22 mouse cellular contexts compared by ENCODE assay signal in genomic region chr1:29013791-29014190, GRCm38 (mm10).
DNase-seq lines count a peak whose midpoint lies in the region; ATAC-seq lines count a peak whose summit lies in the region.
"Had no signal": no experiment of that assay in that cellular context is flagged by ENCODE, and none has a peak within 500 bp of the region (broad histone marks: within the 10 kb centered on the region; RNA-seq: fewer than 3 reads in every experiment).

No protein-coding gene starts in this region.

- DNase-seq in embryo, embryonic 9.5 days (ENCODE audit: extremely low spot score), result peak; percentile 1
- DNase-seq in embryo, embryonic 11 days, result no peak
- DNase-seq in Muller cell, postnatal 12 days (ENCODE audit: inconsistent ontology term), result peak; percentile 40
- DNase-seq in retina, postnatal 1 day, result peak; percentile 68
- DNase-seq: adrenal gland, adult 2 months; adrenal gland, postnatal 10 days; adrenal gland, postnatal 36 days; B cell, adult 2 months; cerebellum, adult 11-12 months; cerebellum, adult 2 months; cerebellum, adult 9-10 months; cerebellum, postnatal 10 days; cerebellum, postnatal 25 days; forebrain, postnatal 0 days had no signal

- H3K27me3 ChIP-seq in intestine, embryonic 16.5 days (replicated peaks; ENCODE audit: control insufficient read depth, insufficient read depth, low read length), result no peaks in the 10 kb centered on the region
- H3K27me3 ChIP-seq: CH12.LX; embryonic facial prominence, embryonic 12.5 days; forebrain, embryonic 13.5 days; forebrain, embryonic 15.5 days had no signal

- no peak overlapping the region for H3K9ac ChIP-seq in intestine, embryonic 16.5 days (ENCODE audit: low read depth, low read length)
- H3K9ac ChIP-seq: embryonic facial prominence, embryonic 12.5 days; forebrain, embryonic 13.5 days; forebrain, embryonic 15.5 days; forebrain, postnatal 0 days had no signal

- H3K36me3 ChIP-seq in intestine, embryonic 16.5 days (ENCODE audit: control insufficient read depth, insufficient read depth, low read length), result no peaks in the 10 kb centered on the region
- H3K36me3 ChIP-seq: embryonic facial prominence, embryonic 10.5 days; embryonic facial prominence, embryonic 12.5 days; forebrain, embryonic 15.5 days; G1E had no signal

- 76% methylated on average over 3 of the region's 3 CpGs for WGBS in intestine, embryonic 16.5 days

- H3K27ac ChIP-seq in intestine, embryonic 16.5 days (ENCODE audit: low read length), result no peak overlapping the region
- H3K27ac ChIP-seq: embryonic facial prominence, embryonic 10.5 days; embryonic facial prominence, embryonic 12.5 days; forebrain, embryonic 13.5 days; forebrain, embryonic 15.5 days had no signal

- no peaks in the 10 kb centered on the region for H3K9me3 ChIP-seq in intestine, embryonic 16.5 days (ENCODE audit: control insufficient read depth, low read length)
- H3K9me3 ChIP-seq: embryonic facial prominence, embryonic 10.5 days; embryonic facial prominence, embryonic 12.5 days; forebrain, embryonic 13.5 days; forebrain, embryonic 15.5 days; G1E had no signal

- no peaks in the 10 kb centered on the region for H3K4me1 ChIP-seq in intestine, embryonic 16.5 days (ENCODE audit: control insufficient read depth, insufficient read depth, low read length)
- H3K4me1 ChIP-seq: embryonic facial prominence, embryonic 10.5 days; embryonic facial prominence, embryonic 12.5 days; forebrain, embryonic 15.5 days had no signal

- no peak overlapping the region for H3K4me2 ChIP-seq in intestine, embryonic 16.5 days (ENCODE audit: low read depth, low read length)
- H3K4me2 ChIP-seq: embryonic facial prominence, embryonic 12.5 days; forebrain, embryonic 13.5 days; forebrain, embryonic 15.5 days had no signal

- no peak overlapping the region for H3K4me3 ChIP-seq in intestine, embryonic 16.5 days (ENCODE audit: low read length)
- H3K4me3 ChIP-seq: embryonic facial prominence, embryonic 10.5 days; embryonic facial prominence, embryonic 12.5 days; forebrain, embryonic 13.5 days; forebrain, embryonic 15.5 days had no signal

- ATAC-seq in intestine, embryonic 16.5 days, result no peak
- ATAC-seq: CD4-positive, CD25-positive, alpha-beta regulatory T cell, adult 4 months; forebrain, embryonic 13.5 days; forebrain, embryonic 15.5 days; forebrain, postnatal 0 days had no signal
